Mouse (Mus musculus) ES-Bruce4 (cell line): ENCODE measurements around the gene Neu2.

Source experiments
- CTCF ChIP-seq: IDR thresholded peaks from one replicate; pipeline ENCODE4 v1.8.1; 2011; ENCODE audit warnings: low read depth, low read length
- POLR2A ChIP-seq: IDR thresholded peaks from one replicate; pipeline ENCODE4 v1.8.1; 2011; ENCODE audit warnings: low read length; ENCODE audit not compliant: insufficient read depth

- TF ChIP-seq CTCF (no peak), POLR2A (no peak)
Observed at GRCm38 (mm10) chr1:87600533-87600932, 90.8 kb downstream of the Neu2 start.
